Mouse (Mus musculus): ENCODE results near the gene Ccdc155.

The Ccdc155 gene

DNA sequence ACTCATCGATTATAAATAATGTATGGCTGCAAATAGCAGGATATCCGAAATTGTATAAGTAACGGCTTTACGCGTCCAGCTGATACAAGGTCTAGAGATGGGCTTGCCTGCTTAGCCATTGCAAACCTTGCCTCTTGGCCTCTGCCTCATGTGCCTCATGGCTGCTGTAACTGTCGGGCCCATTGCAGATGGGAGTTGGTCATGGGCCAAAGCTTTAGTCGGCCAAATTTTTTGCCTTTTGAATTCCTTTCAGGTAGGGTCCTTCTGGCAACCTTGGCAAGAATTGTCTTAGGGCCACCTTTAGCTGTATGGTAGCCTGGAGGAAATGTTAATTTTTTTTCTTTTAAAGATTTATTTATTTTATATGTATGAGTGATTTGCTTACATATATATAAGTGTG is 20.1 kb upstream of the Ccdc155 start:
- no peak for DNase-seq

DNA sequence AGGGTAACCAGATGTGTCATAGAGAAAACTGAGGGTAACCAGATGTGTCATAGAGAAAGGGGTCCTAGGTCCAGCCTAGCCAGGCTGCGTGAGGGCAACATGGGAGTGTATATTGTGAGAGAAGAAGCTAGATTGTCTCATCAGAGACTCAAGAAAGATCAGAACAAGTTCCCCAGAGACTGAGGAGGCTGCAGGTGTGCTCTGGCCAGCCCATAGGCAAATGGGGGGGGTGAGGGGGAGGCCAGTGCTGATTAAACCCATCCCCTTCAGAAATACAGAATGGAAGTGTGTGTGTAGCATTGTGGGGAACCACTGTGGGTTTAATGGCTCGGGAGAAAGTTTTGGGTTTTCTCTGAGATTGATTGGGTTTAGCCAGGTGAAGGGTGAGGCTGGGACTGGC is 17.0 kb upstream of the Ccdc155 start:
- DNase-seq, result no peak

DNA sequence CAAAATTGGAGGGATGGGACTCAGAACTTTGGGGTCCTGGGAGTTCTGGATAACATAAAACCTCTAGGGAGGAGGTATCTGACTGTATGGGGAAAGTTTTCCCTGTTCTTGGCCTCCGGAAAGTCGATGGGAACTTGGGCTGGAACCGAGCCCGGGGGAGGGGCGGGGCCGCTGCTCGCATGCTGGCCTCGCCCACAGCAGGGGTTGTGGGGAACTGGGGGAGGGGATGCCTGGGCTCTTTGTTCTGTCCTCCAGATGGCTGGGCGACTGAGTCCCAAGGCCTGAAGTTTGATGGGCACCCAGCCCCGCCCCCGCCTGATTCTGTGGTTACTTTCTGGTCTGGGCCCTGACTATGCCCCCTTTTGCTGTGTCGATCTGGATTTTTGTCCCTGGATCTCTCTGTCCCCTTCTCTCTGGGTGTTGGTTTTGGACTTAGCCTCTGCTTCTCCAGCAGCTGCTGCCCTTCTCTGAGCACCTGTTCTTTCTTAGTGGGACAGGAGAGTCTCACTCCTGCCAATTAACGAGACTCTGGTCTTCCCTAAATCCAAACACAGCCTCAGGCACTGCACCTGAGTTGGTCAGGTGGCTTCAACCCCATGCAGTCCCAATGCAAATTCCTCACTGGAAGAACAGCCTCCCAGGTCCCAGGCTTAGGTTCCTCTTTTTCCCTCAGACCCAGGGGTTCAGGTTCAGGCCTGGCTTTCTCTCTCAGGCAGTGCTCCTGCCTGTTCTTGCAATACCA is 11.9 kb upstream of the Ccdc155 start:
- DNase-seq, result peak; percentile 94

DNA sequence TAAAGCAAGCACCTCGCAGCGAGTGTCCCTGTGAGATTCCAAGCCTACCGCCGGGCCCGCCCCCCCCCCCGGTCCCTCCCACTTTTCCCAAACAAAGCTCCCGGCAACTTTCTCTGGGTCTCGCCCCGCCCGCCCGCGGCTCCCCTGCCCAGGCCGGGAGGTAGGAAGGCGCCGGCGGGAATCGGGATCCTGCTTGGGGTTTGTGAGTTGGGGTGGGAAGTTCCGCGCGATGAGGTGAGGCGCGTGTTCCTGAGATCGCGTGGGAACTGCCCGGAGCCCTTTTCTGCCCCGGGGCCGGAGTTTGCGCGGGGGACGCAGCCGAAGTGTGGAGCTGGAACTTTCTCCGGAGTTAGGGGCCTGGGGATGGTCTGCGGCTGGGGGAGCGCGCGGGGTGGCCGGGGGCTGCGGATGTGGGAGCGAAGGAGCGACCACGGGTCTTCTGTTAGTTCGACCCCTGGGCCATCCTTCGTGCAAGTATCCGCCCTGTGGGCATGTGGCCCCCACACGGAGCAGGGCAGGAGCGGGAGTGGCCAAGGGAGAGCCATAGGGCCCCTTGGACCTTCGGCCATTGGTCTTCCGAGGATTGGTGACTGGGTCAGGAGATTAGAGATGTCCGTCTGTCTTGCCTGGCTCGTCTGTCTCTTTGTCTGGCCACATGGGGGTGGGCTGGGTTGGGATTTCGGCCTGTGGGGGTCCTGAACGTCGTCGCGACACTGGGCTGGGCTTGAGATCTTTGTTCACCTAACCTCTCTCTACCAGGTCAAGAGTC is 11.2 kb upstream of the Ccdc155 start, which contains the start of gene Tead2:
Gene Tead2 (plus strand): TSS at position 81 of the 769 bp plus-strand sequence.
- DNase-seq, result peak; percentile 82

DNA sequence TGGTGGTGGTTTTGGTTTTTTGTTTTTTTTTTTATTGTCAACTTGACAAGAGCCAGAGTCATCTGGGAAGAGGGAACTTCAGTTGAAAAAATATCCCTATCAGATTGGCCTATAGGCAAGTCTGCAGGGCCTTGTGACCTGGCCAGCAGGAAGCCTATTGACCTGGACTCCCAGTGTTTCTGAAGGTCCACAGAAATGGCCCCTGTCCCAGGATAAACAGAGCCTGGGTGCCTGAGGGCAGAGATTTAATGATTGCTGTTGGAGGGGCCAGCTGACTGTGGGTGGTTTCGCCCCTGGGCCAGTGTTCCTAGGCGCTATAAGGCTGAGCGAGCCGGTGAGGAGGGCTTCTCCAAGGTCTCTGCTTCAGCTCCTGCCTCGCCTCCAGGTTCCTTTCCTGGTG is 9.0 kb upstream of the Ccdc155 start:
- DNase-seq, result no peak

DNA sequence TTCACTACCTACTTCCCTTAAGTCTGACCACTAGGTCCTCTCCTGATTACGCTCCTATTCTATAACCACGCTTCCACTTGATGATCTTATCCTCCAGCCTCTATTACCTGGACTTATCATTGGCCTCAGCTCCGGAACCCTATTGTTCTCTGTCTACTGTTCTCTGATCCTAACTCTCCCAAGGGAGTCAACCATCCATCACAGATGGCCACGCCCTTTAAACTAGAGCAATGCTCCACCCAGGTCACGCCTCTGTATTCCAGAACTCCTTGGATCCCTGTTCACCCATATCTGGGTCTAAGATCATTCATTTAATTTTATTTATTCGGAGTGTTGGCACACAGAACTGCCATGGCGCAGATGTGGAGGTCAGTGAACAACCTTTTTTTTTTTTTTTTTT is 7.7 kb upstream of the Ccdc155 start:
- no peak for DNase-seq

DNA sequence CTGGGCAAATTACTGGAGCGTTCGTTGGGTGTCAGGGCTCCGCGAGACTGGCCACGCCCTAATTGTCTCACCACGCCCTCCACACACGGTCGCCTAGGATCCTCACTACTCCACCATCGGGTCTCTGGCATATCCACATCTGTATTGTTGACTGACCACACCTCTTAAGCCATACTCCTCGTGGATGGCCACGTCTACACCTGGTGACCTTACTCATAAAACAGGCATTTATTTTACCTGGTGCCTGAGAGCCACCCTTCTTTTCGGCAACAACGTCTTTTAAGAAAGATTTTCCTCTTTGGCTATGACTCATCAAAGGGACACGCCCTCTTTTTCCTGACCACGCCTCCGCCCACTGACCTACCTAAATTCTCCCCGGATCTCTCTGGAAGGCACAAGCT is 7.2 kb upstream of the Ccdc155 start, which contains the start of gene Dkkl1:
Gene Dkkl1 (minus strand): TSS at position 297 of the 401 bp plus-strand sequence.
- DNase-seq, result peak; percentile 27

DNA sequence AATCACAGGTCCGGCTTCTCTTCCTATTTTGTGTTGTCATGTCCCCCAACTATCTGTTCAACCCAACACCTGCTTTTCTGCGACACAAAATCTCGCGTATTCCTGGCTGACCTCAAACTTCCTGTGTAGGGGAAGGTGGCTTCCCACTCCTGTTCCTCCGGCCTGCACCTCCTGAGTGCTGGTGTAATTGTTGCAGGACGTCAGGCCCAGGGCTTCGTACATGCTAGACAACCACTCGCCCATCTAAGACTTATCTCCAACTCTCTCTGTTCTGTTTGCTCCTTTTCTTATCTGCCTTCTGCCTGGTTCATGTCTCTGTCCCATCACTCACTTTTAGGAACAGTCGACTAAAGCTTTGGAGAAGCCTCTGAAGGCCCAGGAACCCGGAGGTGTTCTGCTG is 6.4 kb upstream of the Ccdc155 start:
- no peak for DNase-seq

DNA sequence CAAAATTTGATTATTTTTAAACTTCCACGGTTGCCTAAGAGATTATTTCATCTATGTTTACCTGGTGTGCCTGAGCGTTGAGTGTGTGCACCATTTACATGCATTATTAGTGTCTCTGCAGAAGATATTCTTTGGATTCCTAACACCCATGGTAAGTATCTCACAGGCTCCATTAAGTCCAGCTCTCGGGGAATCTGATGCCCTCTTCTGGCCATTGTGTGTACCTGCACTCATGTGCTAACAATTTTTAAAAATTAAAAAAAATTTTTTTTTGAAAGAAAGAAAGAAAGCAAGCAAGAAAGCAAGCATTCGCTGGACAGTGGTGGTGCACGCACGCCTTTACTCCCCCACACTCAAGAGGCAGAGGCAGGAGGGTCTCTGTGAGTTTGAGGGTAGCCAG is 3.6 kb upstream of the Ccdc155 start:
- no peak for DNase-seq

DNA sequence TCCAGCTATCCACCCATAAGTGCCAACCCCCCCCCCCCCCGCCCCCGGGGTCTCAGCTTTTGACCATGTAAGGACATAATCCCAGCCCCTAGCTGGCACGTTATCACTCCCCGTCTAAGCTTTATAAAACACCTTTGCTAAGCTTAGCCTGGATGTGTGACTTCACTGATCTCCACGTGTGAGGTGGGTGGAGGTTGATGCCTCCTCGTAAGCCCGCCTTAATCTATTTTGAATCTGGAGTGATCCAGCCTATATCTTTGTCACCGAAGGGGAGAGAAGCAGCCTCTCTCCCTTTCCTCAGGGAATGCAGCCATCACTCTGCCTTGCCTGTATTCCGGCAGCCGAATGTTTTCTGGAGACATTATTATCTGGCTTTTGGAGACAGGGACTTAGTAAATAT is 2.0 kb downstream of the Ccdc155 start:
- DNase-seq, result peak; percentile 23

DNA sequence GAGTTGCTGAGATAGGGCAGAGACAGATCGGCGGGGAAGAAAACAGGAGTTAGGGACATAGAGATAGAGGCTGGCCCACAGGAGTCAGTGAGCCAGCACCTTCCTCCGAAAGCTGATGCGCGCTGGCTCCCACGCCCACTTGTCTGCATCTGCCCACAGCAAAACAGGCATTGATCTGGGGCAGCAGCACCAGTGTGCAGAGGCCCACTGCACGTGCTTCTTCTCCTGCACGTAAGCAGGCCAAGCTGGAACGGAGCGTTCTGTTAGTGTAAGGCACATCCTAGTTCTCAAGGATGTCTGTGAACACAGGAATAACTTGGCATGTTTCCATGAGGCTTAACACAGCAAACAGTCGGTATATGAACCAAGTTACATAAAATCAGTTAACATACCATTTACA is 5.7 kb downstream of the Ccdc155 start:
- DNase-seq, result no peak

DNA sequence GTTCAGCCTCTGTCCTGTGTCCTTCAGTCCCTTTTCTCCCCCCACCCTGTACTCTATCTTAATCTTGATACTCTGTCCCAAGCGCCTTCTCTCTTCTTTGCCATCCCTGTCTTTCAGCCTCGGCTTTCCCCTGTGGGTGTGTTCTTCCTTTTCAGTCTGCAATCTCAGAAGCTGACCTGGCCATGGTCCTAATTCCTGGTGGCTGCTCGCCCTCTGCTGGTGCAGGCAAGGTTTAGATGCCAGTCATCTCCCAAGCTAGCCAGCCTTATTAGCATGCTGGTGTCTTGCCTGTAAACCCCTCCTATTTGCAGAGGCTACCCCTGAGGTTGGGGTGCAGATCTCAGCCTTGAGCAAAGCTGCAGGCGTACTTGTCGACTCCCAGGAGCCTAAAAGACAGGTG is 6.3 kb downstream of the Ccdc155 start:
- peak; percentile 88 for DNase-seq

DNA sequence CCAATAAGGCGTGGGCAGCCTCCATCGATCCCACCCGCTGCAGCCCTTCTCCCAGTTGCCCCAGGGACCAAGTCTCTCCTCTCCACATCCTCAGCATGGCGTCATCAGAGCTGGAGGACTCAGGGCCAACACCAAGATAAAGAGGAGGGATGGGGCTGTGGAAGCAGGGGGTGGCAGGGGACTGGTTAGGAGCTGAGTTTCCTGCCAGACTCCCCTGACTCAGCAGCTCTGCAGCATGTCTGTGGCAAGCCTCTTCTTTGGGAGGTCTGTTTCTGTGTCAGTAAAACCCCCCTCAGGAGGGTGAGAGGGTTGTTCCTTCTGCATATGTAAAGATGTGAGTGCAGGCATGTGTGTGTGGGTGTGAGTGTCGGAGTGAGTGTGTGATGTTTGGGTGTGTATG is 7.7 kb downstream of the Ccdc155 start:
- DNase-seq, result no peak

DNA sequence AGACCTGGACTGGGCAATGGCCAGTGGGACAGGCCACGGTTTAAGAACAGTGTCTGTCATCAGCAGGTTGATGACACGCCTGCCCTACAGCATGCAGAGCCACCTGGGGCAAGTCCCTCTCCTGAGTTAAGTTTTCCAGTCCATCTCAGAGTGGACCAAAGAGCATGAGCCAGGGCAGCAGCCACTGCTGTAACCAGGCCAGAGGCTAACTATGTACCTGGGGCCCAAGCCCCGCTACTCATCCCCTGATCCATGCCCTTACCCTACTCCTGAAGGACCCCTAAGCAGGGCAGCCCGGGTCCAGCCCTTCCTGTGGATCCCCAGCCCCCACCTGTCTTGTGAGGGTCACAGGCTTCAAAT is 8.5 kb downstream of the Ccdc155 start:
- no peak for DNase-seq

DNA sequence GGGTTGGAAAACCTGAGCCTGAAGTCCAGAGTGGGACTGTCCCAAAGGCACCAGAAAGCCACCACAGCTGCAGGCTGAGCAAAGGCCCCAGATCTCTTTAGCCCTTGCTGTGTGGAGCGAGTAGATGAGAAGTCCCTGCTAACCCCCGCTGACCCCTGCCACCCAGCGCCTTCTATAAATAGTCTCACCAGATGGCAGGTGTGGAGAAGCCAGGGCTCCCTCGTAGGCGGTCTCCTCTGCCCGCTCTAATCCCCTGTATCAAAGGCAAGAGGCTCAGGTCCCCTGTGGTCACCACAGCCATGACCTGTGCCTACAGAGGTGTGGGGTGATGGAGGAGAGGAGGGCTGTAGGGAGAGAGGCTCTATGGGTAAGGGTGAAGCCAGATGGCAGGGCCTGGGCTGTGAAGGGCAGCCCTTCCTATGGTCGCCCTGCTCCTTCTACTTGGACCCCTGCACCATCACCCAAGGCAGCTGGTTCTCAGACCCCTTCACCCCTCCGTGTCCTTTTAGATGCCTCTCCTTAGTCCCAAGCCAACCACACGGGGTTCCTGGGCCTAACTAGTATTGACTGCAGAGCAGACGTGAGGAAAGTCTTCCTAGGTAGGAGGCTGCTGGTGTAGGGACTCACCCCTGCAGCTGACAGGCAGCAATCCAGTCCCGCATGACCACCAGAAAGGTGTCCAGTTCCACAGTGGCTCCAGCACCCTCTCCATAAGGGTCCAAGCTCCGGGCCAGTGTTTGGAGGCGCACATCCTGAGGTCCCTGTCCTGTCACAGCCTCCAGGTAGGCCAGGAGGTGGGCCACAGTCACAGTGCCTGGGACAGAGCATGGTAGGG is 9.1 kb downstream of the Ccdc155 start:
- peak; percentile 78 for DNase-seq

DNA sequence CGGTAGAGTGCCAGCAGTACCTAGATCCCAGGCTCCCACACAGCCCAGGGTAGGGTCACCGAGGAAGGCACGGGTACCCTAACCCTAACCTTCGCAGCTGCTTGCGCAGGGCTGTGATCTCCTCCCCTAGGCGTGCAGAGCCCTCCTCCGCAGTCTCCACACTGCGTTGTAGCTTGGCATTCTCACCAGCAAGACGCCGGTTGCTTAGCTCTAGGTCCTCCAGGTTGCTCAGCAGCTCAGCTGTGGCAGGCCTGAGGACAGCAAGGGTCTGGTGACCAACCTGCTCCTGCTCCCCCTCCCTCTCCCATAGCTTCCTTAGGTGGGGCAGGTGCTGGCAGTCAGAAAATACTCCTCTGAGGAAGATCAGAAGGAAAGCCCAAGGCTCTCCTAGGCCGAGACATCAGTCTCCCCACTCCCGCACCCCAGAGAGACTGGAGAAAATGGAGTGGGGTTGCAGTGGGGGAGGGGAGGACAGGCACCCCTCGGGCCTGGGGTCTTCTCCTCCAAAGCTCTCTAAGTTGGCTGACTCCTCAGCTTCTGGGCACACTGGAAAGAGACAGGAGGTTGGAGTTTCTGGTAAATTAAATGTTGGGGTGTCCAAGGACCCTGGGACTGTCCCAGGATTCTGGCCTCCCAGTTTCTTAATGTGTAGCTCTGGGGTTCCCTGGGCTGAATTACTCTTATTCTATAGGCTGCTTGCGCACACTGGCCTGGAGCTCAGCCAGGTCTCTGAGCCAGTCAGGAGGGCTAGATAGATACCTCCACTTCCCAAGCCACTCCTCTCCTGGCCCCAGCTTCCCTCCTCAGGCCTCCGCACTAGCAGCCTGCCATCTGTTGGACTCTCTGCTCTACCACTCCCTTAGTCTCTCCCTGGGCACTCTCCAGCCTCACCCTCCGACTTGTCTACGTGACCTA is 10.6 kb downstream of the Ccdc155 start:
- no peak for DNase-seq

DNA sequence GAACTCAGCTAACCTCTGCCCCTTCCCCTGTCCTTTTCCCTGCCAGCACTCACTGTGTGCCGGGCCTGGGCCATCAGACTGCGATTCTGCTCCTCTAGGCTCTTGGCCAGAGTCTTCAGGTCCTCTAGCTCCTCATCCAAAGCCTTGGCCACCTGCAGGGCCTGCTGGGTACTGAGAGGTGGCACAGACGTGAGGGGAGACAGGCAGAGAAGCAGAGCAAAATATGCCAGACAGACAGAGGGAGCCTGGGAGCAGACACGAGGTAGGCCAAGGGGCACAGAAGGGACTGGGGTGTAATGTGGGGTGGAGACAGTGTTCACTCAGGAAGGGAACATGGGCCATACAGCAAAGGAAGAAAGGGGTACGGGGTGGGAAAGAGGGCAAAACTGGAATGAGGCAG is 11.3 kb downstream of the Ccdc155 start:
- no peak for DNase-seq

DNA sequence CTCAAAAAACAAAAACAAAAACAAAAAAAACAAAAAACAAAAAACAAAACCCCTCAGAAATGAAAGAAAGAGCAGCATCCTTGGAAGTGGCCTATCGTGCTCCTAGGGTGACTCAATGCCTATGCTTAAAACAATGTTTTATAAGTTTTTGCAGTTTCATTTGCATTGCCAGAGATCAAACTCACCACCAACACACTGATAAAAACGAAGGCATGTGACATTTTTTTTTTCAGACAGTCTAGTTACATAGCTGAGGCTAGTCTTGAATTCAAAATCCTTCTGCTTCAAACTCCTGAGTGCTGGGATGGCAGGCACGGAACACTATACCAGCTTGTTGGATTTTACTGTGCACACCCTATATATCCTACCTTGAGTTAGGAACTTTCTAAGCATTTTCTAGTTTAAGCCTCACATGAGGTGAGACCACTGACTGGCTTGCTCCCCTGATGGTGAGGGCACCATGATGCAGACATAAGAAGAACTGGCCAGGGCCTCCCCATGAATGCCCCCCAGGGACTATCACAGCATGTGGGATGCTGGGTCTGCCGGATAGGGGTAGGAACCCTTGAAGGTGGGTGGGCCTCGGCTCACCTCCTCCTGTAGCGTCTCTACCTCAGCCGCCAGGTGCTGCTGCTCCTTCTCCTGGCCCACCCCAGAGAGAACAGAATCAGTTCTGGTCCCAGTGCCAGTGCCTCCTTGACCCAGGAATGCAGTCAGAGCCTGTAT is 11.9 kb downstream of the Ccdc155 start:
- DNase-seq, result no peak

DNA sequence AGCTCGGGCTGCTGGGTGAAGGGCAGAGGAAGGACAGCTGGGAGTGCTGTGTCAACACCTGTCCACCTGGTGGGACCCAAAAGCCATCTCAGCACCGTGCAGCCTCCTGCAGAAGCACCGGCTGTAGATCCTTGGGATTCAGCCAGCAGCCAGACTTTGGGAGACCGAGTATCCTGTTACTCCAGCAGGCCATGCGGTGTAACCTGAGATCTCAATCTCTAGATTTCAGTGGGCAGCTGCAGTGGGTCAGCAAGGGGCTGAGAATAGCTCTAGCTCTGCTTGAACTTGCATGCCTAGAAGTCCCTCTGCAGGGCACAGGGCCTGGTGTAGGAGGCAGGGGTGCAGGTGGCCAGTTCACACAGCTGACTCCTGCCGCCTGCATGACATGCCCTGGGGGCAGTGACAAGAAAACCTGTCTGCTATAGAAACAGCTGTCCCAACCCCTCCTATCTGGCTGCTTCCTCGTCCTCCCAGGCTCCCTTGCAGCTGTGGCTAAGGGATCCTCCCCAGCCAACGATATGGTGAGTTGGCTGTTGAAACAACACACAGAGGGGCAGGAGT is 12.8 kb downstream of the Ccdc155 start:
- DNase-seq, result peak; percentile 55

DNA sequence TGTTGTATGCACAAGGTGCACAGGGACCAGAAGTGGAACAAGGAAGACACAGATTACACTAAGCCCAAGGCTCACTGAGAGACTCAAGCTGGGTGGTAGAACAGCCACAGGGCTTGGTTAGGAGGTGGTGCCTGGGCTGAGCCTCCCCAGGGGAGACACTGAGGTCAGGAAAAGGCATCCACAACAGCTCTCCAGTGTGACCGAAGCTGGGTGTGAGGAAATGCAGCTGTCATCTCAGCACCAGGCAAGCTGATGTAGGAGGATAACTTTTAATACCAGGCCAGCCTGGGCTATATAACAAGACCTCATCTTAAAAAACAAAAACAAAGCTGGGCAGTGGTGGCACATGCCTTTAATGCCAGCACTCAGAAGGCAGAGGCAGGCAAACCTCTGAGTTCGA is 13.5 kb downstream of the Ccdc155 start:
- DNase-seq, result no peak

DNA sequence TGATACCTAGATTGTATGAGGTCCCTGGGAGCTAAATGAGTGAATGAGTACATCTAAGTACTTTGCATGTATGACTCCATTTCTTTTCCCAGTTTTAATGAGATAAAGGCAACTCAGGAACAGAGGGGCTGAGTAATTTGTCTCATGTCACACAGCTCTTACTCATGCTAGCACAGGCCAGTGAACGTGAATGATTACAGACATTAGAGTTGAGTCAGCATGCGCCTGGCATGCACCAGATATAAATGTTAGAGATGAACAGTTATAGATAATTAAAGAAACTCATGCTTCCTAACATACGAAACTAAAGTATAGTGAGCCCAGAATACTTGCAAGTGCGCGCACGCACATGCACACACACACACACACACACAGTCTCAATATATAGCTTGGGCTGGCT is 14.5 kb downstream of the Ccdc155 start:
- DNase-seq, result no peak
